Mouse (Mus musculus): ENCODE data around the gene Calcr. TPM values are rescaled to one million over a fixed set of nuclear protein-coding genes. Genes with fewer than 3 reads are reported as not detected.
"Not testable (repeated sequence)": the region's sequence is repeated elsewhere in the genome, so short reads cannot be mapped to it uniquely, and the experiment has no call there.

Calcr gene
- polyA plus RNA-seq (2016; fragmentation: Nextera tagmentation; extraction: Ambion mirVana): 1.2 and 1.9 TPM in 2 replicates

DNA sequence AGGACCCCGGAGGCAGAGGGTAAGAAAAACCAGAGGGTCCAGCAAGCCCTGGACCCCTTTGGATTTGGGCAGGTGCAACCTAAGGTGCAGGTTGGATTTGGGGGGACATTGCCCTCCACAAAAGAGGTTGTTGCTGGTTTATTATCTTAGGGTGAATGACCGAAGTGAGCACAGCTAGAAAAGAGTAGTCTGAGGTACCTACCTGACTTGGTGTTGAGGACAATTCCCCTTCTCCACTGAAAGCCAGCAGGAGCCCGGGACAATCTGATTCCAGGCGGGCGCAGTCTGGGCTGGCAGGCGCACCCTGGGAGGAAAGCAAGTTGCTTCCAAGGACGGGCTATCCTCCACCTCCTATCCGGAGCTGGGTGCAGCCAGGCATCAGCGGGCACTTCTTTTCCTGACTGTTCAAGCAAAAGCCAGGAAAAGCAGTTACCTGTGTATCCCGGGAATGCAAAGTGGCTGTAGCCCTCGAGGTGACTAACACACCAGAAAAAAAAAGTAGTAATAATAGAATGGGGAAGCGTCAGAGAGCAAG lies at the start of gene Calcr:
Gene Calcr, minus strand, starts transcription at position 485 of the 535 bp plus-strand sequence.
- H3K4me3 ChIP-seq (replicated peaks): peak within 1 kb of the TSS; percentile 56
- H3K9me3 ChIP-seq: no peaks in the 10 kb centered on the region
- no peak within 1 kb of the TSS for H3K27ac ChIP-seq
- no peaks in the 10 kb centered on the region for H3K36me3 ChIP-seq (replicated peaks)
- H3K27me3 ChIP-seq: peaks cover 49% of the 10 kb centered on the region
- 3% methylated on average over 12 of the region's 12 CpGs for WGBS
- peak; percentile 25 for ATAC-seq (ENCODE audit: low FRiP score)
- peak within 1 kb of the TSS; percentile 94 for H3K4me2 ChIP-seq
- peak within 1 kb of the TSS; percentile 47 for H3K9ac ChIP-seq
- H3K4me1 ChIP-seq: peaks cover 14% of the 10 kb centered on the region; the same call in 1 of the 2 replicates

DNA sequence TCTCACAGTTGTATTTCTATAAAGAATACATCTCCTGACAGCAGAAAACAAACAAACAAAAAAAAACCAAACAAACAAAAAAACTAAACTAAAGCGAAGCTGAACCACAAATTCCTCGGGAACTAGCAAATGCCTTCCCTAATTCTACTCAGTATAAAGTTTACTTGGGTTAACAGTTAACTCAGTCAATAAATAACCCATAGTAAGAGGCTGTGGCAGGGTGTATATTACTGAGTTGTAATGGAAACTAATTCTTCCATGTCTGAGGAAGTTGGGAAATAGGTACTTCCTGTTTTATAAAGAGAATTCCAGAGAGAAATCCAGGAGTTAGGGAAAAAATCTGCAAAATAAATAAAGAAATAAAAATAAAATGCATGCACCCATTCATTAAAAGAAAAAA lies 3.0 kb upstream of the Calcr start:
- Histone ChIP-seq H3K4me1 (peaks cover 14% of the 10 kb centered on the region; the same call in 1 of the 2 replicates), H3K27me3 (peaks cover 41% of the 10 kb centered on the region), H3K27ac (no peak overlapping the region), H3K4me2 (no peak overlapping the region), H3K9ac (no peak overlapping the region), H3K36me3 (replicated peaks) (no peaks in the 10 kb centered on the region), H3K9me3 (no peaks in the 10 kb centered on the region), H3K4me3 (replicated peaks) (no peak overlapping the region)
- 92% methylated on average over 2 of the region's 2 CpGs for WGBS
- no peak for ATAC-seq (ENCODE audit: low FRiP score)

DNA sequence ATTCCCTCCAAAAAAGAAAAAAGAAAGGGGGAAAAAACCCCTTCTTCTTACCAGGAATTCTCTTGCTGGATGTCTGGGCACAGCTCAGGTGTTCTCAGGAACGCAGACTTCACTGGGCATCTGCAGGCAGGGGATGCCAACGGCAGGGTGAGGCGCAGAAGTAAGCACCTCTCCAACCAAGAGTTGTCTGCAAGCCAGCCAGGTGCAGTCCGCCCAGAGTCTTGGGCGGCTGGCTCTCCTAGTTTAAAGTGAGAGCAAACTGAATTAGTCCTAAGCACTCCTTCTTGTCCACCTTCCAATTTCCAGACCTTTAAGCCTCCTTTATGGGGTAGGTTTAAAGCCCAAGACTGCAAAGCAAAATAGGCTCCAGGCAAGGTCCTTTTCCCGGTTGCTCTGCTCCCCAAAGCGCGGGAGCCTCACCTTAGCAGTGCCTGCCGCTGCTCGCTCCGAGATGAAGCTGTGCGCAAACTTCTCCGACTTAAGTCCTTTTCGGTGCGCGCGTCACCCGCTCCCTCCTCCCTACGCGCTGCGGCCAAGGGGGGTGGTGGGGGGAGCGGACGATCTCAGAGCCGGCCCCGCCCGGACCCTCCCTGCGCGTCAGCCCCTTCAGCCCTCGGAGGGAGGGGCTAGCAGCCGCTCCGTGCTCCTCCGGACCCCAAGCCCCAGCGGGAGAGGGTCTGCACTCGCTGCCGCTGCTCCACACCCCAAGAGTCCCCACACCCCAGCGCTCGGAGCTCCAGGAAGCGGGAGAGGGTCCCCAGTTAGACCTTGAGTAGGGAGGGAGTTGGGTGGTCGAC lies 1.1 kb downstream of the Calcr start:
- Histone ChIP-seq H3K4me1 (peaks cover 14% of the 10 kb centered on the region; the same call in 1 of the 2 replicates), H3K36me3 (replicated peaks) (no peaks in the 10 kb centered on the region), H3K9me3 (no peaks in the 10 kb centered on the region), H3K27me3 (peaks cover 49% of the 10 kb centered on the region), H3K4me2 (peak overlapping the region; percentile 94), H3K4me3 (replicated peaks) (peak overlapping the region; percentile 56), H3K9ac (peak overlapping the region; percentile 47), H3K27ac (no peak overlapping the region)
- ATAC-seq (ENCODE audit: low FRiP score): peak; percentile 69; the same call in 1 of the 2 replicates
- WGBS: 0% methylated on average over 37 of the region's 39 CpGs

DNA sequence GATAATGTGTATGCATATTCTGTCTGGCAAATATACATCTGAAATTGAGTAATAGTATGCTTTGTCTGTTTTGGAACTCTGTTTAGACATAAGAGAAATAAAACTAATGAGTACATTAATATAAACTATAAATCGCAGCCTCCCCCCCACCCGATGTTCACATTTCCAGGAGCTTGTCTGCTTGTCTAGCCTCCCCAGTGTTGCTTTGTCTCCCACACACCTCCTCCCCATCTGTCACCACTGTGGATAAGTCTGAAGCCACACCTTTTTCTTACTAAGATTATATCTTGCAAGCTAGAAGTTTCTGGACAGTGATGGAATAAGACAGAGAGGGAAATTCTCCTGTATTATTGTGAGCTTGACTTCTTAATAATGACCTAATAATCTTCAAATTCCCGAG lies 12.9 kb downstream of the Calcr start:
- Histone ChIP-seq H3K4me2 (no peak overlapping the region), H3K27me3 (no peaks in the 10 kb centered on the region), H3K4me1 (no peaks in the 10 kb centered on the region), H3K4me3 (replicated peaks) (no peak overlapping the region), H3K27ac (no peak overlapping the region), H3K9ac (no peak overlapping the region), H3K36me3 (replicated peaks) (no peaks in the 10 kb centered on the region), H3K9me3 (no peaks in the 10 kb centered on the region)
- no peak for ATAC-seq (ENCODE audit: low FRiP score)
- WGBS: 89% methylated on average over 3 of the region's 3 CpGs

DNA sequence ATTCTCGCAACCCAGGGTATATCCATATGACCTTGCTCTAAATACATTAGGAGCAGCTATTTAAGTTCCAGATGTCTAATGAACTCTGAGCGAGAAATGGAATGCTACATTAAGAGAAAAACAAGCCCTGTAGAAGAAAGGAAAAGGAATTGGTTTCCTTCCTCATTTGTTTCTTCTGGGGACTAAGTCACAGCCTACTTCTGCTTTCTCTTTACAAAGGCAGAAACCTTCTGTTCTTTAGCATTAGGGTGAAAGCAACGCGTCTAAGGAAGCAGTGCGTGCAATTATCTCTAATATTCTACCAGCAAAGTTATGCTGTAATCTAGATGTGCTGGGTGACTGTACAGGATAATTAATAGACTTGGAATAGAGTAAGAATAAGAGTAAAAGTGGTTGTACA lies 14.9 kb downstream of the Calcr start:
- 87% methylated on average over 5 of the region's 5 CpGs for WGBS

DNA sequence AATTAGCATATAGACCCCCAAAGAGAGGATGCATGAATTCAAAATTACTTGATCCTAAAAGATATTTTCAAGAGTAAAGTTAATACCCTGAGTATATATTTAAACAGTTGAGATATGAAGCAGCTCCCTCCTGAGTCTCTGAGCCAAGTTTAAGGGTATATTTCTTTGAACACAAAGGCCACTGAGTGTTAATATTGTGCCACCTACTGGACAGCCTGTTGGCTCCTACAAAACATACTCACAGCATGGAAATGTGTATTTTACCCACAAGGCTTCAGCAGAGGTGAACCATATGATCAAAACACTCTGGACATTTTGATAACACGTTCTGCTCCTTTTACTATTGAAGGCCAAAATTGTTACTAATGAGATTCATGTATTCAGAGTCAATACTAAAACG lies 19.0 kb downstream of the Calcr start:
- H3K4me1 ChIP-seq: no peaks in the 10 kb centered on the region
- H3K27ac ChIP-seq: no peak overlapping the region
- no peak overlapping the region for H3K9ac ChIP-seq
- H3K4me3 ChIP-seq (replicated peaks): no peak overlapping the region
- H3K4me2 ChIP-seq: no peak overlapping the region
- ATAC-seq (ENCODE audit: low FRiP score): no peak
- WGBS: 51% methylated on average over 2 of the region's 2 CpGs
- no peaks in the 10 kb centered on the region for H3K36me3 ChIP-seq (replicated peaks)
- no peaks in the 10 kb centered on the region for H3K27me3 ChIP-seq
- H3K9me3 ChIP-seq: no peaks in the 10 kb centered on the region

More for the DNA sequence above, 14.9 kb downstream of the Calcr start:
- no peaks in the 10 kb centered on the region for H3K27me3 ChIP-seq
- ATAC-seq (ENCODE audit: low FRiP score): no peak
- H3K36me3 ChIP-seq (replicated peaks): no peaks in the 10 kb centered on the region
- no peaks in the 10 kb centered on the region for H3K9me3 ChIP-seq
- no peak overlapping the region for H3K4me2 ChIP-seq
- H3K4me3 ChIP-seq (replicated peaks): no peak overlapping the region
- no peaks in the 10 kb centered on the region for H3K4me1 ChIP-seq
- H3K9ac ChIP-seq: no peak overlapping the region
- no peak overlapping the region for H3K27ac ChIP-seq

DNA sequence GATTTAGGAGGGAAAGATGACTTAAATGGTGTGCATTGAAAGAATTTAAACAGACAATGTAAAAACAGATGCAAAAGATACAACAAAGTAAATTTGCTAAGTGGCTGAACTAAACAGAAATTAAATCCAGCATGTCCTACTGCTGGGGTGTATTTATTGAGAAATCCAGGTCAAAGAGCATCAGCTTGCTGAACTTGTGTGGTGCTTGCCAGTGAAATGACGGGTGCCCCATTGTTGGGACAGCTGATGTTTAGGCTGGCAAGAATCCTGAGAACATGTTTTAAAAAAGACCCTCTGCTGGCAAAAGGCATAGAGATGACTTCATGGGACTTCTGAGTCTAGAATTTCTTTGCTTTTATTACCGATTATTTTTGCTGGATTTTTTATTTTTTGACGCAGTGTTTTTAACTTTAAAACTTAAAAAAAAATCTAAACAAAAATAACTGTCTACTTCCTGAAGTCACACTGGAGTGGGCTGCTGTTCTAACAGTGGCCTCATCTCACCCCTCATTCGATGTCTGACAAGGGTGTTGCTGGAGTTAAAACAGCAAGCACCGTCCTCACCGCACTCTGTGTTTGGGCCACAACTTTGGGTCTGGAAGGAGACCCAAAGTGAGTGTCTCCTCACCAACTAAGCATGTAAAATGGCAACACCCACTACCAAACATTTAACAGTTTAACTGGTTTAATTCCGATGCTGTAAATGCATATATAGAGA lies 22.4 kb downstream of the Calcr start:
- Histone ChIP-seq H3K9ac (no peak overlapping the region), H3K4me3 (replicated peaks) (no peak overlapping the region), H3K9me3 (no peaks in the 10 kb centered on the region), H3K4me2 (no peak overlapping the region), H3K4me1 (no peaks in the 10 kb centered on the region), H3K27ac (no peak overlapping the region), H3K36me3 (replicated peaks) (no peaks in the 10 kb centered on the region), H3K27me3 (no peaks in the 10 kb centered on the region)
- WGBS: 81% methylated on average over 7 of the region's 7 CpGs
- ATAC-seq (ENCODE audit: low FRiP score): no peak

DNA sequence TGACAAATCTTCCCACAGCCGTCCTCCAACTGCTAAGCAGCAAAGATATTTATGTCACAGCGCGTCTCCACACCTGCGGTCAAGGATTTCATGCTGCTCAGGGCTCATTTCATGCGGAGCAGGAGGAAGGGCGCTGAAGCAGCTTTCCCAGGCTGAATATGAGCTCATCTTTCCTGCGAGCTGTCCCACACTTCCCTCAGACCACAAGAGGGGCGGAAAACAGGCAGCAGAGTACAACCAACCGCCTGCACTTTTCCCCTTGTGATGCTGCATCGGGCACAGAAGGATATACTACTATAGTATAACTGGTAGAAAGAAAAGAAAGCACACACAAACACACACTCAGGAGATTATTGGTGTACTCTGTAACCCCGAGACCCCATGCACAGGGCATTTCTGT lies 23.2 kb downstream of the Calcr start:
- H3K4me1 ChIP-seq: no peaks in the 10 kb centered on the region
- no peaks in the 10 kb centered on the region for H3K9me3 ChIP-seq
- no peak overlapping the region for H3K9ac ChIP-seq
- ATAC-seq (ENCODE audit: low FRiP score): no peak
- no peaks in the 10 kb centered on the region for H3K27me3 ChIP-seq
- H3K36me3 ChIP-seq (replicated peaks): no peaks in the 10 kb centered on the region
- H3K4me2 ChIP-seq: no peak overlapping the region
- 60% methylated on average over 11 of the region's 11 CpGs for WGBS
- H3K4me3 ChIP-seq (replicated peaks): no peak overlapping the region
- no peak overlapping the region for H3K27ac ChIP-seq

DNA sequence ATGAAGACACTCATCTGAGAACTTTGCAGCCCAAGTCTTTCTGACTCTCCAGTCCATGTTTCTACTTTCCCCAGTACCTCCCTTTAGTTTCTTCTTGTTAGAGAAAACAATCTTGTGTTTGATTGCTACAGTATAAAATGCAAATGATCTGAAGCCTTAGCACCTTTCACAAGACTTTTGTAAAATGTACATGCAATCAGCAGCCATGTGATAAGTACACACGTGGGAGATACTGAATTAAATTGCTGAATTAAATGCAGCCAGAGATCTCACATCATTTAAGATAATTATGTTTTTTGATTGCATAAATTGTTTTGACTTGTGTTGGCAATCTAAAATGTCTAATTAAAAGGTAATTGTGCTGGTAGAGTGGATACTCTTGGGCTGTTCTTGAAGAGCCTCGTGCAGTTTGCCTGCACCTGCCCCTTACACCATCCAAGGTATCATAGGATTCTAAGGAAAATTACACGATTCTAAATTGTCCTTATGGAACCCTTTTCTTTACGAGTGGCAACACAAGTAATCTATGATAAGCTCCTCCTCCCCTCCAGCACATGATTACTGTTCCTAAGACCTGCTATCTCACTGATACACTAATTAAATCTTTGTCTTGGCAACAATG lies 34.2 kb downstream of the Calcr start:
- Histone ChIP-seq H3K36me3 (replicated peaks) (no peaks in the 10 kb centered on the region), H3K9me3 (no peaks in the 10 kb centered on the region), H3K27me3 (no peaks in the 10 kb centered on the region), H3K4me2 (no peak overlapping the region), H3K4me3 (replicated peaks) (no peak overlapping the region), H3K4me1 (no peaks in the 10 kb centered on the region), H3K27ac (no peak overlapping the region), H3K9ac (no peak overlapping the region)
- WGBS: 64% methylated on average over 4 of the region's 4 CpGs
- ATAC-seq (ENCODE audit: low FRiP score): 0 out of 2 replicates have a peak, but pooled peaks have one; percentile 27

DNA sequence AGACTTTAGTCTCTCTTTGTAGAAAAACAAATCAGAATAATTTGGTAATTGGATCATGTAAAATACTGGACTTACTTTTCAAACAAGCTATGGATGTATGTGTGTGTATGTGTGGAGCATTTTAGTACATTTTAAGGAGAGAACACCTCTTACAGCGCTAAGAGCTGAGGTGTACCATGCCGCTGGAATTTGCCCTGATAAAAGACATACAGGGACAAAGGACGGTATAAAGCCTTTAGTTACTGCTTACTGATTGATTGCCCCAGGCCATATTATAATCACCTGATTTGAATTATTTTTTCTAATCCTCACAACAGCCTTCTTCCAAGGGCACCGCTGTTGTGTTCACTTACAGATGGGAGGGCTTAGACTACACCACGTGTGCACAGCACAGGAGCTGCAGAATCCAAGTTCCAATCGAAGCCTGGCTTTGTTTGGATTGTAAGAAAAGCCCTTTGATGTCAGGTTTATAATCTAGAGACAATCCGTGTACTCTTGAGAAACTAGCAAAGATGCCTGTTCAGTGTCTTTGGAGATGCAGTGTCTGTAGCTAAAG lies 76.3 kb downstream of the Calcr start:
- H3K9me3 ChIP-seq: no peaks in the 10 kb centered on the region
- 55% methylated on average over 7 of the region's 7 CpGs for WGBS
- H3K27me3 ChIP-seq: no peaks in the 10 kb centered on the region
- H3K4me3 ChIP-seq (replicated peaks): no peak overlapping the region
- no peak overlapping the region for H3K27ac ChIP-seq
- no peak for ATAC-seq (ENCODE audit: low FRiP score)
- no peak overlapping the region for H3K4me2 ChIP-seq
- H3K9ac ChIP-seq: no peak overlapping the region
- no peaks in the 10 kb centered on the region for H3K36me3 ChIP-seq (replicated peaks)
- no peaks in the 10 kb centered on the region for H3K4me1 ChIP-seq

DNA sequence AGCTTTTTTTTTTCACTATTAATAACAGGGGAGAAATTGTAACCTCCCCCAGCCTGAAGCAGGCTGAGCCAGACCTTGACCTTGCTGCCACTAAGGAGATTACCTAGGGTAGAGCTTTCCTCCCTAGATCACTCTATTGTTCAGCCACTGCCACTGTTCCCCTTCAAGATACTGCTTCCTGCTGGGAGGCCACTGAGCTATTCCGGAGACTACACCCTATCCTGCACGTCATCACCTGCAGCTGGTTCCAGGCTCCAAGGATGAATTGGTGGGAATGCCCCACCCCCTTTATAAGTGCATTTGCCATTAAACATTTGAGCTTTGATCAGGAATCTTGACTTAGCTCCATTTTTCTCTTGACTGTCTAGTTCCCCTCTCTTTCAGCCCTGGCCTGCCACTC lies 86.2 kb downstream of the Calcr start:
- H3K4me1 ChIP-seq; ATAC-seq (ENCODE audit: low FRiP score); H3K27me3 ChIP-seq; H3K27ac ChIP-seq; H3K9me3 ChIP-seq; H3K4me3 ChIP-seq (replicated peaks); H3K9ac ChIP-seq; H3K4me2 ChIP-seq; H3K36me3 ChIP-seq (replicated peaks): not testable (repeated sequence)
- 16% methylated on average over 2 of the region's 2 CpGs for WGBS

DNA sequence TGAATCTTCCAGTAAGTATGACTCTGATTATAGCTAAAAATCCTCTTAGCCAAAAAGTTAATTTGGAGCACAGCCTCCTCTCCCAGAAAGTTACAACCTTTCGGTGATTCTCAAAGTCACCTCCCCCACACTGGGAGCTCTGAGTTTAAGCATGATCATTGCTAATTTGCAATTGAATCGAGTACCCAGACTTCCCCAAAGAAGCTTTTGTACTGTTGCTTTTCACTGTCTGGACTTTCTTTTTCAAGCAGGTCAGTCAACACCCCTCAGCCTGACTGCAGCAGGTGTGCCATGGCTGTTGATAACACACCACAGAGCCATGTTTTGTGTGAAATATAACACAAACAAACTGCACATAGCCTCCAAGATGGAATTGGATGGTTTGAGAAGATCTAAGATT lies 86.7 kb downstream of the Calcr start:
- no peaks in the 10 kb centered on the region for H3K36me3 ChIP-seq (replicated peaks)
- WGBS: 19% methylated on average over 2 of the region's 2 CpGs
- H3K27ac ChIP-seq: no peak overlapping the region
- no peak overlapping the region for H3K9ac ChIP-seq
- H3K9me3 ChIP-seq: no peaks in the 10 kb centered on the region
- H3K27me3 ChIP-seq: no peaks in the 10 kb centered on the region
- ATAC-seq (ENCODE audit: low FRiP score): no peak
- H3K4me1 ChIP-seq: peaks cover 9% of the 10 kb centered on the region; the same call in 1 of the 2 replicates
- H3K4me2 ChIP-seq: no peak overlapping the region
- no peak overlapping the region for H3K4me3 ChIP-seq (replicated peaks)

Measured in forebrain, embryonic 12.5 days (tissue).